Mouse (Mus musculus) stomach, postnatal 0 days (tissue): Measurements from ENCODE around the gene Ankrd44. TPM values are rescaled to one million over a fixed set of nuclear protein-coding genes. Genes with fewer than 3 reads are reported as not detected.

Experiments
- ATAC-seq: fragments of 200-750 bp; cut with Nextera tagmentation; 2 replicates; pipeline ENCODE4 v1.8.0; 2017; ENCODE audit not compliant: low FRiP score, low TSS enrichment
- DNase-seq: peaks from one replicate; pipeline ENCODE4 v3.0.0-alpha.2; 2016; ENCODE audit warnings: low spot score
- H3K27ac ChIP-seq: fragments of 300-500 bp; sonication (generic); replicated peaks from 2 replicates; pipeline ENCODE4 v1.5.1; 2014; ENCODE audit warnings: mild to moderate bottlenecking, control low read depth
- H3K27me3 ChIP-seq: fragments of 300-500 bp; sonication (generic); 2 replicates; pipeline ENCODE4 v1.6.1; 2014; ENCODE audit warnings: low read length; ENCODE audit not compliant: control insufficient read depth, insufficient read depth
- H3K36me3 ChIP-seq: fragments of 300-500 bp; sonication (generic); 2 replicates; pipeline ENCODE4 v1.6.1; 2014; ENCODE audit warnings: low read length, mixed read lengths; ENCODE audit not compliant: control insufficient read depth, insufficient read depth
- H3K4me1 ChIP-seq: fragments of 300-500 bp; sonication (generic); replicated peaks from 2 replicates; pipeline ENCODE4 v1.6.1; 2014; ENCODE audit warnings: antibody characterized with exemption; ENCODE audit not compliant: control insufficient read depth, insufficient read depth
- H3K4me2 ChIP-seq: fragments of 300-500 bp; sonication (generic); replicated peaks from 2 replicates; pipeline ENCODE4 v1.6.1; 2014; ENCODE audit warnings: low read depth, mild to moderate bottlenecking, control low read depth, moderate library complexity
- H3K4me3 ChIP-seq: fragments of 300-500 bp; sonication (generic); 2 replicates; pipeline ENCODE4 v1.5.1; 2014; ENCODE audit warnings: low read depth, low read length, control low read depth
- H3K9ac ChIP-seq: fragments of 300-500 bp; sonication (generic); 2 replicates; pipeline ENCODE4 v1.6.1; 2014; ENCODE audit warnings: mild to moderate bottlenecking, low read length, control low read depth, mixed read lengths
- H3K9me3 ChIP-seq: fragments of 300-500 bp; sonication (generic); 2 replicates; pipeline ENCODE4 v1.6.1; 2016; ENCODE audit warnings: low read length; ENCODE audit not compliant: control insufficient read depth
- CTCF ChIP-seq: IDR thresholded peaks from 2 replicates; pipeline ENCODE4 v1.5.1; 2016; ENCODE audit warnings: antibody characterized with exemption, low read depth, mild to moderate bottlenecking, moderate library complexity
- EP300 ChIP-seq: optimal IDR thresholded peaks from 2 replicates; pipeline ENCODE3; 2016; ENCODE audit warnings: antibody characterized with exemption
- WGBS: fragments of 180-500 bp; shearing (Covaris S2); extraction: QIAGEN DNeasy Blood & Tissue Kit; methylation state at CpG from one replicate; pipeline ENCODE4 v1.1.7; 2014; 5-methylcytosine and 5-hydroxymethylcytosine counted together
- polyA plus RNA-seq: library from polyadenylated mRNA; unstranded; fragments of >200 nt; fragmentation: Nextera tagmentation; extraction: Ambion mirVana; gene quantifications from 2 replicates; pipeline ENCODE4 v1.2.1, GENCODE M21; 2015

Gene Ankrd44
- polyA plus RNA-seq, 1 experiment from 2014 or later: 7.8 TPM

DNA sequence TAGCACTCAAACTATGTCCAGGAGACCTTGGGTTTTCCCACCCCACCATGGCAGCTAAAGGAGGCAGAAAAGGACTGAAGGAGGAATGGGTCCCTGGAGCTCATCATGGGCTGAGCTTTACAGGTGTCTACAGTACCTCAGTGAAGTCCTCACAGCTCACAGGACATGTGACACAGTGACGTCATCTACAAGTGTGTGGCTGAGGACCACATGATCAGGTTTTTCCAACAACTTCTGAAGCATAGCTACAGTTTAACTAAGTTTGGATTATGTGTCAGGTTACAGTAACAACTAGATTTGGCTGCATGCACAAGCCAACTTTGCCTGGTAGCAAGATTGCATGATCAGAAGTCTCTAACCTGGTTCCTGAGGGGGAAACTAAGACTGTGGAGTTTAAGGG is 78.9 kb downstream of the Ankrd44 start:
- Histone ChIP-seq H3K9ac (no peak overlapping the region), H3K27me3 (no peaks in the 10 kb centered on the region), H3K4me1 (no peaks in the 10 kb centered on the region), H3K27ac (no peak overlapping the region), H3K4me3 (no peak overlapping the region), H3K4me2 (no peak overlapping the region), H3K36me3 (no peaks in the 10 kb centered on the region), H3K9me3 (no peaks in the 10 kb centered on the region)
- DNase-seq: no peak
- TF ChIP-seq EP300: no peak
- TF ChIP-seq CTCF: no peak
- 63% methylated on average over 1 of the region's 1 CpGs for WGBS
- no peak for ATAC-seq

DNA sequence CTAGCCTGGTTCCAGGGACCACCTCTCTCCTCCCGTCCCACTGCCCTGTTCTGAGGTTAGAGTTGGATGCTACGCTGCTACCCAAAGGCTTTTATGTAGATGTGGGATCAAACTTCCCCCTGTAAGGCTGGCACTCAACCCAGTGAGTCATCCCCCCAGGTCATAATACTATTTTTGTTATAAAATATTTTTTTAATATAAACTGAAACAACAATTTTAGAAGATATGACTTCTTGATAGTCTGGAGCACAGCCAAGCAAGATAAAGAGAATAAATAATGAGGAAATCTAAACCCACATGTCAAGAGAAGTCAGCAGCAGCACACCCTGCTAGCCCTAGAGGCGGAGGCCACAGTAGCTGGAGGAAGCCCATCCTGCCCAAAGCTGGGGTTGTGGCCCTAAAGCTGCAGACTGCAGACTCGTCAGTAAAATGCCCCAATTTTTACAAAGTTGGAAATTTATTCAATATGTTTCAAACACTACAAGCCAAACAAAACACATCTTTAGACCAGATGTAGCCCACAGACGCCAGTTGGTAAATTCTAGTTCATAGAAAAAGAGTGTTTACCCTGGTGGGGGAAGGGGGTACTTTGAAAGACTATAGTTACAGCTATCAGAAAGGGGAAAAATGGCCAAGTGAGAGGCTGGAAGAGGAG is 79.7 kb downstream of the Ankrd44 start:
- H3K27ac ChIP-seq: no peak overlapping the region
- H3K9ac ChIP-seq: no peak overlapping the region
- no peaks in the 10 kb centered on the region for H3K36me3 ChIP-seq
- H3K27me3 ChIP-seq: no peaks in the 10 kb centered on the region
- DNase-seq: no peak
- TF ChIP-seq EP300: no peak
- TF ChIP-seq CTCF: no peak
- no peak overlapping the region for H3K4me3 ChIP-seq
- no peak for ATAC-seq
- WGBS: 67% methylated on average over 5 of the region's 5 CpGs
- H3K4me2 ChIP-seq: no peak overlapping the region
- no peaks in the 10 kb centered on the region for H3K4me1 ChIP-seq
- no peaks in the 10 kb centered on the region for H3K9me3 ChIP-seq

DNA sequence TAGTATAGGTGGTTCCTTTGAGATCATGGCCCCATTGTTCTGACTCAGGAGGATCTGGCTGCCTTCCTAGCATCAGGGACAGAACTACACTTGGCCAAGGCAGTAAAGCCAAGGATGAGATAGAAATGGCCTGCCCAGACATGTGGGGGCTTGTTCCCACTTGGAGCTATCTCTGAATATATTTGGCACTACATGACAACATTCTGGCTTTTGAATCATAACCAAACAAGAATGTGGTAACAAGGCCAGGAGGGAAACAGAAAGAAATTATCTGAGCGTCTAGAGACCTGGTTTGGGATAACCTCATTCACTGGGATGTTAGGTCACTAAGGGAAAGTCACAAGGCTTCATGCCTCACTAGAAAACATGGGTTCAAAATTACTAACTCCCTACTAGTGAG is 81.8 kb downstream of the Ankrd44 start:
- Histone ChIP-seq H3K36me3 (no peaks in the 10 kb centered on the region), H3K27ac (no peak overlapping the region), H3K4me2 (no peak overlapping the region), H3K4me1 (no peaks in the 10 kb centered on the region), H3K9ac (no peak overlapping the region), H3K9me3 (no peaks in the 10 kb centered on the region), H3K4me3 (no peak overlapping the region), H3K27me3 (no peaks in the 10 kb centered on the region)
- ATAC-seq: no peak
- TF ChIP-seq CTCF (no peak), EP300 (no peak)
- DNase-seq: no peak
- 63% methylated on average over 1 of the region's 1 CpGs for WGBS

DNA sequence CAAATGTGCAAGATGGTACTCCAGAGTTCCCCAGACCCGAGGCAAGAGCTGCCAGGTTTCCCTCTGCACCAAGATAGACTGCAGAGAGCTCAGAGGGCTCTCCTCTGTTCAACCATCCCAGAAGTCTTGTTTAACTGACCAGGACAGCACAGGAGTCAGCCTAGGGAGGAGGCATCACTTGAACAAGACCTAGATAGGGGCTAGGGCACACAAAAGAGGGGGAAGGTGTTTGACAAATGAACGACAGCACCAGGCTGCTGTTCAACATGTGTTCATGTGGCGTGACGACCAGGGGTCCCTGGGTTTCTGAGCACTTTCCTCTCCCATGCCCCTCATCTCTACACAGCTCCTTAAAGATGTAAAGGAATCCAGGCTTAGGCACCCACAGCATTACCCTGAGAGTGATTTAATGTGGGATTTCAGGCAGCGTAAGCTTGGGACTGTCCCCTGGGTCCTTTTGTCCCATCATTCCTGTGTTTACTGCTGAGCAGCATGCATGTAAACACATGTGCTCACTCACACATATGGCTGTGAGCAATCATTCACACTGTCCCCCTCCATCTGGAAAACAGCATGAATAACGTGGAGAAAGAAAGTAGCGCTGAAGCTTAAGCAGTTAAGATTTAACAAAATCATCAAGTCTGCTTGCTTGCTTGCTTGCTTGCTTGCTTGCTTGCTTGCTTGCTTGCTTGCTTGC is 83.3 kb downstream of the Ankrd44 start:
- H3K27ac ChIP-seq: no peak overlapping the region
- H3K9ac ChIP-seq: no peak overlapping the region
- no peaks in the 10 kb centered on the region for H3K9me3 ChIP-seq
- H3K4me1 ChIP-seq: no peaks in the 10 kb centered on the region
- no peak for ATAC-seq
- no peak for TF ChIP-seq CTCF
- TF ChIP-seq EP300: no peak
- no peak overlapping the region for H3K4me2 ChIP-seq
- no peak overlapping the region for H3K4me3 ChIP-seq
- H3K27me3 ChIP-seq: no peaks in the 10 kb centered on the region
- no peak for DNase-seq
- WGBS: 71% methylated on average over 7 of the region's 7 CpGs
- H3K36me3 ChIP-seq: no peaks in the 10 kb centered on the region

DNA sequence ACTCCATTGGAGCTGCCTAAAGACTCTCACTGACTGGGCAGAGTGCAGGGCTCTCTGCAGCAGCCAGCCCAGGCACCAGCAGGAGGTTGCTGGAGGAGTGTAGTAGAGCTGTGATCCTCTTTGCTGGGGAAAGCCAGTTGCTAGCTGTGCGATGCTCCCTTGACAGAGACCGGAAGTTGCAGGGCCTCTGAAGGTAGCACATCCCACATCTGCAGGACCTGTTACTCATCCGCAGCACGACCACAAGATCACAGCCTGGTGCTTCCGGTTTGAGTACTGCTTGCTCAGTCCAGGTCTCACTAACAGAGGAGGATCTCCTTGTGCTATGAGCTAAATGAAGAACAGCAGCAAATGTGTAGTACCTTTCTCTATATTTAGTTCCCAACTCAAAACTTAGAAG is 84.4 kb downstream of the Ankrd44 start:
- Histone ChIP-seq H3K36me3 (no peaks in the 10 kb centered on the region), H3K4me3 (no peak overlapping the region), H3K27ac (no peak overlapping the region), H3K9ac (no peak overlapping the region), H3K4me2 (no peak overlapping the region), H3K4me1 (no peaks in the 10 kb centered on the region), H3K9me3 (no peaks in the 10 kb centered on the region), H3K27me3 (no peaks in the 10 kb centered on the region)
- TF ChIP-seq EP300: no peak
- TF ChIP-seq CTCF: no peak
- DNase-seq: no peak
- 63% methylated on average over 5 of the region's 5 CpGs for whole genome bisulfite sequencing
- ATAC-seq: no peak

DNA sequence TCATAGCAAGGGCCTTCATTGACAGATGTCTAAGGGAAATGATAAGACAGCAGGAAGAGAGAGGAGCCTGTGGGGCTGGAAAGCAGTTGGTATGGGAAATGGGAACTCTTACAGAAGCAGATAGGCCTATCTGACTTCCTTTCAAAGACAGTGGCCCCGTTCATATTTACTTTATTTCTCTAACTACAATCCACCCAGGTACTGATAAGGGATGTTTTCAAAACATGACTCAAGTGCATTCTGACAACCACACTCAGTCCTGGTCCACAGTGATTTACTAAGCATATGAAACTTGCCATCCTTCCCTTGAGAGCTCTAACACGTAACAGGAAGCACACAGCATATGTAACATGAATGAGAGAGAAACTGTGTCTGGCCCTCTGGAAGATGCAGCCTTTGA is 86.1 kb downstream of the Ankrd44 start:
- Histone ChIP-seq H3K27ac (no peak overlapping the region), H3K27me3 (no peaks in the 10 kb centered on the region), H3K36me3 (no peaks in the 10 kb centered on the region), H3K4me1 (no peaks in the 10 kb centered on the region), H3K9me3 (no peaks in the 10 kb centered on the region), H3K4me2 (no peak overlapping the region), H3K4me3 (no peak overlapping the region), H3K9ac (no peak overlapping the region)
- DNase-seq: no peak
- 48% methylated on average over 2 of the region's 2 CpGs for WGBS
- TF ChIP-seq EP300: no peak
- no peak for TF ChIP-seq CTCF
- no peak for ATAC-seq
